Mouse (Mus musculus) embryonic facial prominence, embryonic 13.5 days (tissue): ENCODE data around the gene Nav1. TPM values are rescaled to one million over a fixed set of nuclear protein-coding genes. Genes with fewer than 3 reads are reported as not detected.
A peak's percentile ranks its signal among the peaks of the same experiment; 100 is the strongest.

Source experiments
- ATAC-seq: fragments of 200-750 bp; cut with Nextera tagmentation; 2 replicates; pipeline ENCODE4 v1.8.0; 2017; ENCODE audit warnings: low read depth; ENCODE audit not compliant: insufficient number of reproducible peaks, insufficient read depth, low FRiP score, low TSS enrichment
- H3K27ac ChIP-seq: fragments of 300-500 bp; sonication (generic); 2 replicates; pipeline ENCODE4 v1.5.1; 2015; ENCODE audit warnings: moderate library complexity, mild to moderate bottlenecking, inconsistent platforms
- H3K27me3 ChIP-seq: fragments of 300-500 bp; sonication (generic); 2 replicates; pipeline ENCODE4 v1.6.1; 2015; ENCODE audit warnings: mild to moderate bottlenecking, inconsistent platforms
- H3K36me3 ChIP-seq: fragments of 300-500 bp; sonication (generic); 2 replicates; pipeline ENCODE4 v1.6.1; 2015; ENCODE audit warnings: mild to moderate bottlenecking, inconsistent platforms
- H3K4me1 ChIP-seq: fragments of 300-500 bp; sonication (generic); 2 replicates; pipeline ENCODE4 v1.6.1; 2015; ENCODE audit warnings: inconsistent platforms
- H3K4me2 ChIP-seq: fragments of 300-500 bp; sonication (generic); 2 replicates; pipeline ENCODE4 v1.6.1; 2015; ENCODE audit warnings: moderate library complexity, mild to moderate bottlenecking, inconsistent platforms
- H3K4me3 ChIP-seq: fragments of 300-500 bp; sonication (generic); 2 replicates; pipeline ENCODE4 v1.5.1; 2015; ENCODE audit warnings: mild to moderate bottlenecking, inconsistent platforms
- H3K9ac ChIP-seq: fragments of 300-500 bp; sonication (generic); 2 replicates; pipeline ENCODE4 v1.6.1; 2015; ENCODE audit warnings: mild to moderate bottlenecking, inconsistent platforms
- H3K9me3 ChIP-seq: fragments of 300-500 bp; sonication (generic); 2 replicates; pipeline ENCODE4 v1.6.1; 2016; ENCODE audit warnings: inconsistent platforms
- WGBS: fragments of 180-500 bp; shearing (Covaris S2); methylation state at CpG from one replicate; pipeline ENCODE4 v1.1.7; 2015; ENCODE audit warnings: mixed read lengths; 5-methylcytosine and 5-hydroxymethylcytosine counted together
- polyA plus RNA-seq: library from polyadenylated mRNA; unstranded; fragments of >200 nt; fragmentation: Nextera tagmentation; extraction: Ambion mirVana; gene quantifications from 2 replicates; pipeline ENCODE4 v1.2.1, GENCODE M21; 2015

Gene Nav1
- polyA plus RNA-seq, 1 experiment from 2014 or later = 11.6 TPM

DNA sequence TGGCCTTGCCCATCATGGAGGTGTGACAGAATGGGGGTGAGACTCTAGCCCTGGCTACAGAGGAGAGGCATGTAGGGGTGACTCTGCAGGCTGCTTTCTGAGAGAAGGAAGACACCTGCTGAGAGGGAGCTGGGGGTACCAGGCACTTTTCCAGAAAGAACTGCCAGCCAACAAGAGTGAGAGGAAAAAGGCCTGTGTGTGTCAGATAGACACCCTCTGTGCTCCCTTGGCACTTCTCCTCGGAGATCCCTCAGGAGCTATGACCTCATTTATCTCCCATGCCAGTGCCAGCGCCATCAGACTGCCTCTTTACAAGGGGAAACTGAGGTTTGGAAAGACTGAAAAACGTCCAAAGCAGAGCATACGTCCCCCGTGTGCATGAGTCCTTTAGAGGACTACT, 93.6 kb downstream of the Nav1 start:
- Histone ChIP-seq H3K27ac (no peak overlapping the region), H3K9ac (no peak overlapping the region), H3K9me3 (no peaks in the 10 kb centered on the region), H3K4me3 (no peak overlapping the region), H3K27me3 (no peaks in the 10 kb centered on the region; the same call in 1 of the 2 replicates), H3K36me3 (no peaks in the 10 kb centered on the region), H3K4me1 (peaks cover 60% of the 10 kb centered on the region), H3K4me2 (no peak overlapping the region)
- no peak for ATAC-seq
- WGBS = 56% methylated on average over 5 of the region's 5 CpGs

DNA sequence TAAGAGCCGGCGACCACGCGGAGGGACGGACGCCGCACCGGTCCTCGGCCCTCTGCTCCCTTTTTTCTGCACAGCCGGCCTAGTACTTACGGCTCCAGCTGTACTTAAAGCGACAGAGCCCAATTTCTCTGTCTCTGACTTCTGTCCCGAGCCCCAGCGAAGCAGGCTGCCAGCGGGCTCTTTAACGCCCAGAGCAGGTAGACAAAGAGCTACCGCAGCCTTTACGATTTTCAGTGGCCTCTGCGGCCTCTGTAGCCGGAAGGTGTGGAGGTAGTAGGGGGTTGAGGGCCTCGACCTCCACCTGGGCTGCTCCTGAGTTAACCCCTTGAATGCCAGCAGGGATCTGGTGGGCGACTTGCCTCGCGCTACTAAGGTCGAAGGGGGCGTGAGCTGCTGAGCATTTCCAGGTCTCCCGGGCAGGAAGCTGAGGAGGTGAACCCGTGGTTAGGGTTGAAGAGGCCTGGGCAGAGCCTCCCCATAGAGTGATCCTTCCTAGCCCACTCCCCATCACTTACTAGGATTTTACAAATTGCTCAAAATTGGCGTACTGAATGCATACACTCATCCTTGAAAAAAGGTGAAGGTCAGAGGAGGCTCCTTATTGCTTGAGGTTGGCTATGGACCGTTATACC, 96.6 kb downstream of the Nav1 start:
- peak overlapping the region; percentile 16; the same call in 1 of the 2 replicates for H3K27ac ChIP-seq
- H3K9me3 ChIP-seq = no peaks in the 10 kb centered on the region
- H3K36me3 ChIP-seq = no peaks in the 10 kb centered on the region
- peaks cover 50% of the 10 kb centered on the region for H3K4me1 ChIP-seq
- peak overlapping the region; percentile 93 for H3K4me2 ChIP-seq
- ATAC-seq = no peak
- peak overlapping the region; percentile 52 for H3K4me3 ChIP-seq
- 1% methylated on average over 30 of the region's 30 CpGs for WGBS
- H3K9ac ChIP-seq = peak overlapping the region; percentile 71
- H3K27me3 ChIP-seq = no peaks in the 10 kb centered on the region; the same call in 1 of the 2 replicates

DNA sequence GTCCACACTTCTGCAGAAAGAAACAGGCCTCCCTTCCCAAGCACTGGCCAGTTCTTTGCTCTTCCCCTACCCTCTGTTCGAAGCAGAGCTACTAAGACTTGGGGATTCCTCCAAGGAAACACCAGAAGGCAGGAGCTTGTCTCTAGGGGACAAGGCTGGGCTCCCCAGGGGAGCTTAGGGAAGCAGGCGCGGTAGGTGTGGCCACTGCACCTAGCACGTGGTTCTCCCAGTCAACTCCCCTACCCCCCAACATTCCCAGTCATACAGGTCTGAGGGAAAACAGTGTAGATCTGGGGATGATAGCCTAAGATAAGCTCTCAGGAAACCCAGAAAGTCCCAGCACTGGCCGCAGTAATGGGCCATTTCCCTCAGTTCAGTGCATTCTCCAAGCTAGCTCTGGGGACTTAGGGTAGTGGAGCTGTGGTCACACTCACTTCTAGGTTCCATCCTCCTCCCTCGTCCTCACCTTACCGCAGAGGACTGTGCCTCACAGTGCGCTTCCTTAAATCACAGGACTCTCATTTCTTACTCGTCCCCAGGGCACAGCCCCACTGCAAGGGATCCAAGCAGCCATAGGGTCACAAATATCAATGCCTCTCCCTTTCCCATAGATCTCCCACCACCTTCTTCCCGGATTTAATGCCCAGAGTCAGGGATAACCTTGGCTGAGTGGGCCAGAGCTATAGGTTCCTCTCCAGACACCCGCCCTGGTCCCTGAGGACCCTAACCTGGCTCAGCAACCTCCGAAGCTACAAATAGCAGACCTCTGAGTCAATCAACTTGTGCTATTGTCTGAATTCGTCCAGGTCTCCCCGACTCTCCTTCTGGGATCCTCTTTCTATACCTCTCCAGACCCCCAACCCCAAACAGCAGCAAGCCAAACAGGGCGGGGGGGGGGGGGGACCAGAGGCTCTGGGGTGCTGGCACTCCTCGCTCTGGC, 97.7 kb downstream of the Nav1 start:
- Histone ChIP-seq H3K4me1 (peaks cover 40% of the 10 kb centered on the region), H3K9ac (peak overlapping the region; percentile 71)
- 12% methylated on average over 16 of the region's 16 CpGs for WGBS

DNA sequence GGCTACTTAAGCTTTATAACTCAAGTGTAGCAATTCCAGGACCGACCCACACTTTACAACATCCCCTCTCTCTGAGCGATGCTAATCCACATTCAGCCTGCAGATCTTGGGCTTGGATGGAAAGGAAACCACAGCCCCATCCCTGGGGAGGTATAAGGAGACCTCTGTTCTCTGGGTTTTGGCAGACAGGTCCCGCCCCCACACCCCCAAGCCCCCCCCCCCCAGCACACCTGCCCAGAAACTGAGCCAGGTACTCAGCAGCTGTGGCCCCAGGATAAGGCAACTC, 98.8 kb downstream of the Nav1 start:
- Histone ChIP-seq H3K4me2 (peak overlapping the region; percentile 93; the same call in 1 of the 2 replicates), H3K27ac (no peak overlapping the region), H3K27me3 (no peaks in the 10 kb centered on the region; the same call in 1 of the 2 replicates), H3K9ac (0 out of 2 replicates have a peak overlapping the region, but pooled peaks have one; percentile 32), H3K9me3 (no peaks in the 10 kb centered on the region), H3K36me3 (no peaks in the 10 kb centered on the region), H3K4me3 (no peak overlapping the region), H3K4me1 (peaks cover 35% of the 10 kb centered on the region)
- WGBS = 28% methylated on average over 3 of the region's 3 CpGs
- no peak for ATAC-seq

More for the DNA sequence above, 97.7 kb downstream of the Nav1 start:
- Histone ChIP-seq H3K27me3 (no peaks in the 10 kb centered on the region; the same call in 1 of the 2 replicates), H3K4me3 (peak overlapping the region; percentile 52), H3K27ac (no peak overlapping the region), H3K4me2 (peak overlapping the region; percentile 93), H3K36me3 (no peaks in the 10 kb centered on the region), H3K9me3 (no peaks in the 10 kb centered on the region)
- ATAC-seq = no peak

DNA sequence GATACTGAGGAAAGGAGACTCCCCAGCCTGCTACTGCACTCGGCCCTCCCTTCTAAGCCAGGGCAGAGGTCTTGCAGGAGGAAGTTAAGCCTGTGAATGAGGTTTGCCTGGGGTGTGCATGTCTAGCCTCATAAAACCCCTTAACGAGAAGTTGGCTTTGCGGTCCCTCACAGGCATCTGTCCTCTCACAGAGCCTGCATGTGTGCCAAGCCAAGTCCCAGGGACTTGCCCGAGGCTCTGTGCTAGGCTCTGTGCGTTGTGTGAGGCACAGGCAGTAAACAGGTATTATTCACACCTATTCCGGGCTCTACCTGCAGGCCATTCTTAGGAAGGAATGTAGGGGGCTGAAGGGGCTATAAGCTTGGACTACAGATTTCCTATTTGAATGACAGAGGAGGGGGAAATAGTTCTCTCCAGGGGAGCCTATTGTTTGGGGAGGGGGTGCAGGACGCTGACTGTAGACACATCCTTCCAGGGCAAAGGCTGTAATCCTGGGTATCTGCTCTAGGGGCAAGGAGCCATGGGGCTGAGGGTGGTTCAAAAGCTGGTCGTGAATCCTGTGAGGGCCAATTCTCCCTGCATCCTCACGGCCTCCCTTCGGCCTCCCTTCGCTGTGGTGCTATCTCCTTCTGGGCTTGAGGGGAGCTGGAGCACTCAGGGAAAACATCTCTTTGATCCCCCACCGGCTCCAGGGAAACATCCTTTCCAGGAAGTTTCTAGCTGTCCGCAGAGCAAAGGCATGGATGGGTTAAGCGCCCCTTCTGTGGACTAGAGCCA, 99.3 kb downstream of the Nav1 start:
- no peaks in the 10 kb centered on the region for H3K36me3 ChIP-seq
- H3K4me1 ChIP-seq = peaks cover 35% of the 10 kb centered on the region
- 0 out of 2 replicates have a peak overlapping the region, but pooled peaks have one; percentile 32 for H3K9ac ChIP-seq
- no peaks in the 10 kb centered on the region; the same call in 1 of the 2 replicates for H3K27me3 ChIP-seq
- peak overlapping the region; percentile 93; the same call in 1 of the 2 replicates for H3K4me2 ChIP-seq
- ATAC-seq = no peak
- H3K4me3 ChIP-seq = no peak overlapping the region
- 38% methylated on average over 14 of the region's 14 CpGs for WGBS
- H3K9me3 ChIP-seq = no peaks in the 10 kb centered on the region
- no peak overlapping the region for H3K27ac ChIP-seq

DNA sequence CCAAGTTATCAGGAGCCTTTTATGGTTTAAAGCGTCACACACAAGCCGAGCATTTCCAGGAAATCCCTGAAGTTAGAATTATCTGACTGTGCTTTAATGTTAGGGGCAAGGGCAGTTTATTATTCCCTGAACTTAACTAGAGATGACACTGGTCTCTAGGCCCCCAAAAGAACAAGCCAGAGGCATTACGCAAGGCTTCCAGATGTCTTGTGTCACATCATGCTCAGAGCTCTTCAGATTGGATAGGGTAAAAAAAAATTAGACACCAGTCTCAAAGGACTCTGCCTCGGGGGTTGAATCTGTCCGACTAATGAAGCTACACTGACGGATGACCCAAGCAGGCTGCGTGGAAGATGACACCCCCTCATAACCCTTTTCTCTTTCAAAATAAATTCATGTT, 101.6 kb downstream of the Nav1 start:
- no peak for ATAC-seq
- Histone ChIP-seq H3K36me3 (no peaks in the 10 kb centered on the region), H3K27me3 (no peaks in the 10 kb centered on the region; the same call in 1 of the 2 replicates), H3K4me1 (peaks cover 34% of the 10 kb centered on the region), H3K9ac (no peak overlapping the region), H3K9me3 (no peaks in the 10 kb centered on the region), H3K4me2 (no peak overlapping the region), H3K27ac (no peak overlapping the region), H3K4me3 (no peak overlapping the region)
- 63% methylated on average over 7 of the region's 7 CpGs for WGBS

DNA sequence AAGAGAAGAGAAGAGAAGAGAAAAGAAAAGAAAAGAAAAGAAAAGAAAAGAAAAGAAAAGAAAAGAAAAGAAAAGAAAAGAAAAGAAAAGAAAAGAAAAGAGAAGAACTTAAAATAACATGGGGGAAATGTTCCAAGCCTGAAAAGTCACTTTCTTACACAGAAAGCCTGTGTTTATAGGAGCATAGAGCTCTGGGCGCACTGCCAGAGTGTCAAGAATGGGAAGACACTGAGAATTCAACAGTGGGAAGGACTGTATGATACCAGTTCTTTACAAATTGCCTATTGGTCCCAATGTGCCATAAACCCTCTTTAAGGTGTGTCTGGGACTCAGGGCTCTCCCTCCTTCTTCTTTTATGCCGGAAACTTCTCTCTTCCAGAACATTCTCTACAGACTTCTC, 103.7 kb downstream of the Nav1 start:
- 93% methylated on average over 2 of the region's 2 CpGs for WGBS
- no peaks in the 10 kb centered on the region for H3K27me3 ChIP-seq
- H3K27ac ChIP-seq = no peak overlapping the region
- H3K9ac ChIP-seq = no peak overlapping the region
- H3K36me3 ChIP-seq = no peaks in the 10 kb centered on the region
- no peak overlapping the region for H3K4me3 ChIP-seq
- H3K4me2 ChIP-seq = no peak overlapping the region
- no peaks in the 10 kb centered on the region for H3K9me3 ChIP-seq
- no peak for ATAC-seq
- H3K4me1 ChIP-seq = peaks cover 29% of the 10 kb centered on the region

DNA sequence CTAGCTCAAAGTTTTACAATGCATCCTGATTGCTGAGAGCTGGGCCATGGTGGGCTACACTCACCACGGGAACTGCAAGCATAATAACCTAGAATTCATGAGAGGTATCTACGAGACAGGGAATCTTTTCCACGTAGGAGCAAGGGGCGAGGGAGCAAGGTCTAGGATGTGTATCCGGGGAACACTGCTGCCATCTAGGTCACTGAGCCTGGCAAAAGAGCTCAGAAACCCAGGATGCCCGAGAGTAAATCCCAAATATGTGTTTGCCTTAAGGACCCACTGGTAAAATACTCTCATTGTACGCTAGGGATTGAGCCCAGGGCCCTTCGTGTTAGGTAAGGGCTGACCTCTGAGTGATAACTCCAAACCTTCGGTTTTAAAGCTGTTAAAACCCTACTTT, 104.3 kb downstream of the Nav1 start:
- peaks cover 29% of the 10 kb centered on the region for H3K4me1 ChIP-seq
- ATAC-seq = no peak
- WGBS = 81% methylated on average over 9 of the region's 9 CpGs

DNA sequence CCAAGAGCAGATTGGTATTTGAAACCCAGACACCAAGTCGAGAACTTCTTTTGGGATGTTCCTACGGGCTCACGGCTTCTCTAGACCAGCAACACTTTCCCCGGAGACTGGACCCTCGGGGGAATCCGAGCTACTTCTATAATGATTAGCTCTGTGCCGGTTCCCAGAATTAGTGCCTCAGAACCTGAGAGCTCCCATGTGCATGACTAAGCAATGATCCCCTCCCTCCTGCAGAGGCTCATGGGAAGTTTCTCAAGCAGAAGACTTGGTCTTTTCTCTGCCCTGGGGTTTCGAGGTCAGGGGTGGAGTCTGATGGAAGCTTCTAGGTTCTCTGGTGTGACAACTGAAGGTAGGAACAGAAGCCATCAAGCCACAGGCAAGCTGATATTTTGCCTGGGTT, 105.0 kb downstream of the Nav1 start:
- H3K27ac ChIP-seq = no peak overlapping the region
- no peak overlapping the region for H3K4me3 ChIP-seq
- no peaks in the 10 kb centered on the region for H3K36me3 ChIP-seq
- H3K9ac ChIP-seq = no peak overlapping the region
- no peak for ATAC-seq
- 33% methylated on average over 8 of the region's 8 CpGs for WGBS
- no peak overlapping the region for H3K4me2 ChIP-seq
- H3K4me1 ChIP-seq = peaks cover 25% of the 10 kb centered on the region
- H3K27me3 ChIP-seq = no peaks in the 10 kb centered on the region
- no peaks in the 10 kb centered on the region for H3K9me3 ChIP-seq

More for the DNA sequence above, 104.3 kb downstream of the Nav1 start:
- no peaks in the 10 kb centered on the region for H3K9me3 ChIP-seq
- no peaks in the 10 kb centered on the region for H3K27me3 ChIP-seq
- no peak overlapping the region for H3K4me2 ChIP-seq
- no peak overlapping the region for H3K9ac ChIP-seq
- H3K27ac ChIP-seq = no peak overlapping the region
- H3K36me3 ChIP-seq = no peaks in the 10 kb centered on the region
- H3K4me3 ChIP-seq = no peak overlapping the region

DNA sequence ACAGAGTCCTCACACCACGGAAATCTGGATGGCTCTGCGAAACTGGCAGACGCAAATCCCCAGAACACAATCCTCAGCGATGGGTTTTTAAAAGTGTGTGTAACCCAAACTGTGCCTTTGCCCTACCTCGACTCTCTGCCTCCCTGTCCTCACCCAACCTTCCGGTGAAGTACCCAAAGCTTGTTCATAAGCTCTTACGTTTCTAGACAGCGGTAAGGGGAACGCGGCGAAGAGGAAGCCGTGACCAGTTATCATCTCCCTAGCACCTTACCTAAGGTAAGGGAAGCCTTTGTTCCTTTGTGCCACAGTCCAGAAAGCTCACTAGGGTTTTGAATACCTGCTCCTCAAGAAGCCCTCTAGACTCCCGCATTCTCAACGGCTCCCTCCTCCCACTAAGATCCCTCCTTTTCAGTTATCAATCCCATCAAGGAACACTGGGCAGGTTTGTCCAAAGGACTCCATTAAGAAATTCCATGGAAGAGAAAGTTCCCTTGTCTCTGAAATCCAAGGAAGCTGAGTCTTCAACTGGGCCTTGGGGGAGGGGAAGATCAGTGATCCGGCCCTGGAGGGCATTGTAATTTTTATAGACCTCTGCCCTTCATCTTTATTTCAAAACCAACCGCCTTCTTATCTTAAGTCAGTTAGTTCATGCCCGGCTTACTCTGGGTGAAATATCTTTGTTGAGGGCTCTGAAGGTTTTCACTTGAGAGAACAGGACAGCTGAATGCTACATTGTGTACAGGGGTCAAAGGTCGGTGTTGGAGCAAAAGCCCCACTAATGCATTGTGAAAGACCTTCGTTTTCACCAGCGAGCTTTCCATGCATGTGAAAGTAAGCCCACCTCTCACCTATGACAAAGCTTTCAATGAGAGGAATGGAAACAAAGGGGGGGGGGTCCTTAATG, 108.4 kb downstream of the Nav1 start:
- Histone ChIP-seq H3K36me3 (no peaks in the 10 kb centered on the region), H3K27ac (no peak overlapping the region), H3K4me2 (no peak overlapping the region), H3K27me3 (no peaks in the 10 kb centered on the region), H3K9me3 (no peaks in the 10 kb centered on the region), H3K4me1 (peaks cover 40% of the 10 kb centered on the region), H3K4me3 (no peak overlapping the region), H3K9ac (no peak overlapping the region)
- ATAC-seq = no peak
- 54% methylated on average over 20 of the region's 20 CpGs for WGBS
